Mouse (Mus musculus) layer of hippocampus, adult 9-10 months (tissue): Measurements from ENCODE around the gene Mapkapk5.

ENCODE experiments used
- DNase-seq: peaks from one replicate; pipeline ENCODE4 v3.0.0; 2022; ENCODE audit warnings: low spot score

The Mapkapk5 gene

GRCm38 (mm10) chr5:121484801-121485200, 60.9 kb downstream of the Mapkapk5 start:
- no peak for DNase-seq

- peak; percentile 90 for DNase-seq
These were observed 68.0 kb downstream of the Mapkapk5 start for GRCm38 (mm10) chr5:121477680-121478079.

GRCm38 (mm10) chr5:121476040-121476439, 69.7 kb downstream of the Mapkapk5 start:
- no peak for DNase-seq
